In the genomic region with DNA sequence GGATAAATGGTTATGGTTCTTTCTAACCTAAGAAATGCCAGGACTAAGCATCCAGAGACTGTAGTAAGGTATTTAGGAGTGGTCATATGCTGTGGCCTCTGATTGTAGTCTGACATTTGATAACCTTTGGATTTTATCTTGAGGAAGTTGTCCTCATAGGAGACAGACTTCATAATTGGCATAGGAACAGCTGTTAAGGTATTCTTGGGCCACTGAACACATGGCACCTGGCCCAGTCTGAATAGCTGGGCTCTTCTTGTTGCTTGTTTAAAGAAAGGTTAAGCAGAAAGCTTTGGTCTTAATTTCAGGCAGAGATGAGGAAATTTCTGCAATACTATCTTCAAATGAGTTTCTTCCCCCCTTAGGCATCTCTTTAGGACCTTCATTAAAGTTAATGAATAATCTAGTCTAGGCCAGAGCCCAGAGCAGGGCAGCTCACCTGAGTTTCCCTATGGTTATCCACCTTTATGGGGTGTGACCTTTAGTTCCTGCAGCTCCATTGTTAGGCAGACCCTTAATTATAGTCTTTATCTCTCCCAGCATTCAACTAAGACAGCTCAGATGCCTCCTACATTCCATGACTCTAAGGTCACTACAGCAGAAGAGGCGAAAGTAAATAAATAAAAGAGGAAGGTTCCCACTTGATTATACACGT, we compare ENCODE assay signal across 11 mouse cellular contexts.
DNase-seq lines count a peak whose midpoint lies in the region; ATAC-seq lines count a peak whose summit lies in the region.
"Had no signal": no experiment of that assay in that cellular context is flagged by ENCODE, and none has a peak within 500 bp of the region (broad histone marks: within the 10 kb centered on the region; RNA-seq: fewer than 3 reads in every experiment).

No protein-coding gene starts in this region.

- H3K4me2 ChIP-seq in kidney, embryonic 15.5 days, result no peak overlapping the region
- H3K4me2 ChIP-seq: limb, embryonic 13.5 days had no signal

- H3K36me3 ChIP-seq in kidney, embryonic 15.5 days, result no peaks in the 10 kb centered on the region
- H3K36me3 ChIP-seq: limb, embryonic 13.5 days had no signal

- H3K9ac ChIP-seq in kidney, embryonic 15.5 days, result no peak overlapping the region
- H3K9ac ChIP-seq: limb, embryonic 13.5 days had no signal

- peak; percentile 11 to 24 for DNase-seq in cerebellum, postnatal 14 days
- no peak for DNase-seq in cerebellum, adult 18-20 months
- peak; percentile 10 for DNase-seq in heart, postnatal 4 days
- peak; percentile 40 for DNase-seq in lung, postnatal 10 days
- DNase-seq in layer of hippocampus, adult 18-20 months (ENCODE audit: low spot score in 2 of 2), result no peak
- DNase-seq in Muller cell, postnatal 12 days (ENCODE audit: inconsistent ontology term), result no peak
- no peak for DNase-seq in thymus, adult 18-20 months

- no peaks in the 10 kb centered on the region for H3K27me3 ChIP-seq in kidney, embryonic 15.5 days
- H3K27me3 ChIP-seq: limb, embryonic 13.5 days had no signal

- no peak overlapping the region for H3K27ac ChIP-seq in kidney, embryonic 15.5 days
- H3K27ac ChIP-seq: layer of hippocampus, adult 2 months; limb, embryonic 13.5 days; macrophage had no signal

- H3K4me3 ChIP-seq in kidney, embryonic 15.5 days (replicated peaks), result no peak overlapping the region
- H3K4me3 ChIP-seq: layer of hippocampus, adult 2 months; limb, embryonic 13.5 days had no signal

- H3K4me1 ChIP-seq in kidney, embryonic 15.5 days, result peaks cover 17% of the 10 kb centered on the region

- WGBS in kidney, embryonic 15.5 days, result 40% methylated on average over 2 of the region's 2 CpGs

- H3K9me3 ChIP-seq in kidney, embryonic 15.5 days (replicated peaks), result no peaks in the 10 kb centered on the region
- H3K9me3 ChIP-seq: limb, embryonic 13.5 days had no signal

- peak; percentile 49; the same call in 1 of the 2 replicates for ATAC-seq in kidney, embryonic 15.5 days (replicated peaks; ENCODE audit: low FRiP score)

Comparison
In these comparisons a context has a peak if more than half of its experiments do, and no peak if none do; other contexts are left out.
1. DNase-seq: peak in cerebellum, postnatal 14 days (2 of 2), heart, postnatal 4 days (single experiment) and lung, postnatal 10 days (single experiment); none in cerebellum, adult 18-20 months (0 of 2), layer of hippocampus, adult 18-20 months (0 of 2), Muller cell, postnatal 12 days (single experiment) and thymus, adult 18-20 months (0 of 2).